Mouse (Mus musculus): Measurements from ENCODE around the gene Gm49354.
"Not testable (repeated sequence)": the region's sequence is repeated elsewhere in the genome, so short reads cannot be mapped to it uniquely, and the experiment has no call there.

Gm49354 gene

DNA sequence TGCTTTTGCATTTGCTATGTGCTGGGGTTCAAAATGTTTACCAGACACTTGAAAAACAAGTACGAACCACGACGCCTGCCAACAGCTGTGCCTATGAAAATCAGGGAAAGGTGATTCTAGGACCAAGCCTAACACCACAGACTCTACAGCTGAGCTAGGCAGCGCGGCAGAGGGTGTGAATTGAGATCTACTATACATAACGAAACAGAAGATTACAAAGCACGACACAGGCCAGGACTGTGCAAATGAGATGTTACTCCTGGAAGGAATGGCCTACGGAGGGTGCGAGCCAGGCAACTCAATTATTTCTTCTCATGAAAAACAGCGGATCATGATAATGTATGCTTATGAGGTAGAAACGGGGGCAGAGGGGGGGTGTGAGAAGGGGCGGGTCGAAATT is 13.5 kb downstream of the Gm49354 start:
- peak; percentile 16 for DNase-seq (ENCODE audit: low read depth, low spot score)

DNA sequence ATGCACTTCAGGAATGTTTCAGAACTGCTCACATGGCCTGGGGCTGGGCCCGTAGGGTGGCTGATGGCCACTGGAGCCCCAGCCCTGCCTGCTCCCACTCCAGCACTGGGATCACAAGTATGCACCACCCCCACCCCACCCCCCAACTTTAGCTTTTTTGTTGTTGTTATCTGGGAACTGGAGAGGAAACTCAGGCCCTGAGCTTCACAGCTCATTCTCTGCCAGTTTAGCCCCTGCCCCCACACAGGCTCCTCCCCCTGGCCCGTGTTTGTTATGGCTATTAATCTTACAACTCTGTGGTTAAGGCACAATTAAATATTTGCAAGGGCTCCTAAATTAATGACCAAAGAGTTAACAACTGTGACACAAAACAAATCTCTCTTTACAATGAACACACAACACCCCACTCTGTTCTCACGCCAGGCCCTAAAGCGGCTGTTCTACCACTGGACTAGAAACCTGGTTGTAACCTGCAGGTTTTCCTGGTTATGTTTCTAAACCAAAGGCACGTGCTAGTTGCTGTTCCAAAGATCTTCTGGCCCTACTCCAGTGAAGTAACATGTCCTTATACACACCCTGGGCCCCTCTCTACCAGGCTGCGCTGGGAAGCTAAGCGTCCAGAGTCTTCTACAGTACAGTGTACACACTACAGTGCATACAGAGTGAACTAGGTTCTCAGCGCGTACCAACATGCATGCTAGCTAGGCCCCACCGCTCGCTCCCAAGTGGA is 15.1 kb downstream of the Gm49354 start:
- DNase-seq (ENCODE audit: low read depth, low spot score), result no peak

DNA sequence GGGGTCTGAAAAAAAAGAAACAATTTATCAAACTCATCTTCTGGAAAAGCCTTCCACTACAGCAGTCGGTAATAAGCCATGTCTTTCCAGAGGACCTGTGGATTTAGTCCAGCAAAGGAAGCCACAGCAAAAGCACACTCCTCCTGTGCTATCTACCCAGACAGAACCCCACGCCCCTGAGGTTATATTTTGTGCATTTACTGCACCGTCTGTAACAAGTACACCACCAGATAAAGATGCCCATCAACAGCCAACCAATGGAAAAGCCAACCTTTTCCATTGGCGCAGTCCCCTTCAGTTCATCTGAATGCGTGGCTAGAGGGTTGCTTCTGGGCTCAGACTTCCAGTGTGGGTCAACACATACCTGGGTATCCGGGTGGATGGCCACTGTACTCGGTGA is 19.3 kb downstream of the Gm49354 start:
- no peak for DNase-seq (ENCODE audit: low read depth, low spot score)

DNA sequence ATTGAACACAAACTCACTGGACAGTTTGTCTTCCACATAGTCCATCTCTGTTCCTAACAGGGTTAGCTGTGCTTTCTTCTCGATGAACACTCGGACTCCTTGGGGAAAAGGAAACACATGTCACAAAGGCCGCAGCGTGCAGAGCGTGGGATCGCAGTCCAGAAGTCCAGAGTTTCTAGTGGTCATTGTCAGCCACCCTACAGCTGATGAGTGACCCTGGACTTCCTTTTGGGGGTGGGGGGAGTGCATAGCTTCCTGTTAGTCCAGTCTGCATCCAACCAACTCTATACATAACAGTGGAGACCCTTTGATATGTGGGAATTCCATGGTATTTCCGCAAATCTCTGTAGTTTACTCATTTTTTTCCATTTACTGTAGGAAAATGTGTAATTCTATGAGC is 25.1 kb downstream of the Gm49354 start:
- no peak for DNase-seq (ENCODE audit: low read depth, low spot score)

DNA sequence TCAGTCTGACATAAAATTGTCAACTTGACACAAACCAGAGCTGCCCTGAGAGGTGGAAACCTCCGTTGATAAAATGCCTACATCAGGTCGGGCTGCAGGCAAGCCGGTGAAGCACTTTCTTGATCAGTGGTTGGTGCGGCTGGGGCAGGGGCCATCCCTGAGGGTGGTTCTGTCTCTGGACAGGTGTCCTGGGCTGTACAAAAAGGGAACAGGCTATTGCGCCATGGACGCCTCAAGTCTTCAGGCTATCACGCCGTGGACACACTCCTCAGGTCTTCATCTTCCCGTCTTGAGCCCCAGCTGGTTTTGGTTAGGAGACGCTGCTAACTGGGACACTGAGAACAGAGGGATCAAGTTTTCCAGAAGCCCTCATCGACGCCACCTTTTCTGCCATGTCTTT is 31.7 kb downstream of the Gm49354 start:
- no peak for DNase-seq (ENCODE audit: low read depth, low spot score)

DNA sequence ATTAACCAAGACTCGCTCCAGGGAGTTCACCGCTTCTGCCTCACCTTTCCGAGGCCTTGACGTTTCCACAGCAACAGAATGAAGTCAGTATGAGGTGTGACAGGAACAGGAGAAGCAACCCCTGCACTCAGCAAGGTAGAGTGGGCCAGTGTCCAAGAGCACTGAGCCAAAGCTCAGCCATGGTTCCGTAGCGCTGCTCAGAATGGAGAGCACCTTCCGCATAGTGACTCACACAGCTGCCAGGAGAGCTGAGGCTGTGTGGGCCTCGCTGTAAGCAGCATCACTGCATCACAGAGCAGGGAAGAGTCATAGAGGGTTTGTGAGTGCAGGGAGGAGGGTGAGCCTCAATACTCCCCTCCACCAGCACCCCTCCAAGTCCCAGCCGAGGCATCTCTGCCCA is 35.3 kb downstream of the Gm49354 start, which contains the start of gene 1700014D04Rik:
1700014D04Rik (minus strand) TSS at position 42 of the 400 bp plus-strand sequence.
- peak; percentile 86 for DNase-seq (ENCODE audit: low read depth, low spot score)

DNA sequence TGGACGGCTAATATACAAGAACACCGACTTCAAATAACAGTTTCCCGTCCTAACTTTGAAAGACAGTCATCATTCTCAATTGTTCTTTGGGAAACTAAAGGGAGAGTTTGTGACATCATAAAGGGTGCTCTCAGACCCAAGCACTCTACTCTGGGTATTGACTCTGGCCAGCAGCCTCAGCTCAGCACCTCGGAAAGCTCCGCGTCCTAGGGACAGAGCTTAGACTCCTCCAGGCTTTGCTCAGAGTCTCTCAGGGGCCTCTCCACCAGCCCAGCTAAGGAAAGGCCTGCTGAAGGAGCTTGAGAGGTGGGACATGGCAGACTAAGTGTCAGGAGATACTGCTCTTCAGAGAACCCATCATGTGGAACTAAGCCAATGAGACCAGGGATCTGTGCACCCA is 35.9 kb downstream of the Gm49354 start:
- DNase-seq (ENCODE audit: low read depth, low spot score), result no peak

DNA sequence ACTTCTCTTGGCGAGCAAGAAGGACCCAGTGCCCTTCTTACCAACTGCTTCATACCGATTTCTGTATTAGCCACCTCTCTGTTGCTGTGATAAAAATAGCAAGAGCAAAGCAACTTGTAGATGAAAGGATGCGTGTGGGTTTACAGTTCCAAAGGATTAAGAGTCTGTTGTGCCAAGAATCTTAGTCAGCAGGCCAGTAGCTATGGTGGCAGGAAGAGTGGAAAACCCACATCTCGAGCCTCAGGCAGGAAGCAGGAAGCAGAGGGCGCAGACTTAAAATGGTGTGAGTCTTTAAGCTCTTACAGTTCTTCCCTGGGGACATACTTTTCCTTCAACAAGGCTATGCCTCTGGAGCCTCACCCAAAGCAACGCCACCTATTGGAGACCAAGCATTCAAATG is 36.6 kb downstream of the Gm49354 start:
- peak; percentile 65 for DNase-seq (ENCODE audit: low read depth, low spot score)

DNA sequence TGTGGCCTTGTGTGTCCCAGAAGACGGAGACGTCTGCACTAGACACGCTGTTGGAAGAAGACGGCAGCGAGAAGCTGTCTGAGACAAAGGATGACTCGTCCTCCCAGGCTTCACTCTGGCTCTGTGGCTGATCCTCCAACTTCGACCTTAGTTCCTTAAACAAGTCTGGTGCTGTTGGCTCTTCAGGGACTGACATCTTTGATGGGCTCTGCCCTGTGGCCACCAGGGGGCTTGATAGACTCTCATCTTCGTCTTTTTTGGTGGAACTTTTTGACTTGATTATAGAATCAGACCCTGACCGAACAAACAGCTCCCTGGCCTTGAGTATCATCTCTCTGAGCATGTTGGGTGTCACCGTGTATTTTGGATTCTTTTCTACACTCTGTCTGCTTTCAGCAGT is 40.3 kb downstream of the Gm49354 start:
- DNase-seq (ENCODE audit: low read depth, low spot score), result no peak

DNA sequence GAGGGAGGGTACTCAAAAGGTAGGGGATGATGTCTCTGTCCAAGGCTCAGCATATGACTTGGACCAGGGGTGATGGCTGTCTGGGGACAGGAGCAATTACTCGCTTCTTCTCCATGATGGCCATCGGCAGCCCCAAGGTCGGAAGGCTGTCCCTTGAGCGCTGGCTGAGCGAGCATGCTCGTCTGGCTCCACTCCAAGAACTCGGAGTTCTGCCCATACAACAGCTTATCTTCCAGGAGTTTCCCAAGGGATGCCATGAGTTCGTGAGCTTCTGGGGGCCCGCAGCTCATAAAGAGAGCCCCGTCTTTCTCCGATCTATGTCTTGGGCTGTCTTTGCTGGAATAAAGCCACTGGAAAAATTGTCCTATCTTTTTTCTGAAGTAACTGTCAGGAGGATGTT is 40.9 kb downstream of the Gm49354 start:
- DNase-seq (ENCODE audit: low read depth, low spot score), result no peak

DNA sequence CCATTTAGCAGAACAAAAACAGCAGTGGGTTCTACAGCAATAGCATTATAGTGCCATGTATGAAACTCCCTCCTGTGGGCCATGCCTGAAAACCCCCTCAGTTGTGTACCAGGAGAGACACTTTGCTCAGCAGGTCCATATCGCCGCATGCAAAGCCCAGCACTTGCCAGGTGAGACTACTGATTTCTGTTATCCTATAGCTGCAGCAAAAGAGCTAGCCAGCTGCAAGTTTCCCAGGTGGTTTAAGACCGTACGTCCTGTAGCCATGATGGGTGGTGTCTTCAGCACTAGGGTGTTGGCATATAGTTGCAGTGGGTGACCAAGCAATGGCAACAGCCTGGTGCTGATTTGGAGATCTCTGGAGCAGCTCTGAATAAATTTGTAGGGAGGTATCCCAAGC is 42.6 kb downstream of the Gm49354 start:
- no peak for DNase-seq (ENCODE audit: low read depth, low spot score)

DNA sequence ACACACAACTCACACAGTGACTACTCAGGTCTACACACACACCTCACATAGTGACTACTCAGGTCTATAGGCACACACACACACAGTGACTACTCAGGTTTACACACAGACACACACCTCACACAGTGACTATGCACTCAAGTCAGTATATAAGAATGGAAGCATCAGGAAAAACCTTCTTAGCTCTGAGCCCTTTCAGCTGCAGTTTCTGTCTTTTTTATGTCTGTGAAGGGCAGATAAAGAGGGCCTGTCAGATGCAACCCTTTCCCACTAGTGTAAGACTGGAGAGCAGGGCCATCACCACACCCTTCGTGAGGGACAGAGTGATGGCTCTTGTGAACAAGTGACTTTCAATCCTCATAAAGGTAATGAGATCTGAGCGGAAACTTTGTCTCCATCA is 43.6 kb downstream of the Gm49354 start:
- DNase-seq (ENCODE audit: low read depth, low spot score), result no peak

DNA sequence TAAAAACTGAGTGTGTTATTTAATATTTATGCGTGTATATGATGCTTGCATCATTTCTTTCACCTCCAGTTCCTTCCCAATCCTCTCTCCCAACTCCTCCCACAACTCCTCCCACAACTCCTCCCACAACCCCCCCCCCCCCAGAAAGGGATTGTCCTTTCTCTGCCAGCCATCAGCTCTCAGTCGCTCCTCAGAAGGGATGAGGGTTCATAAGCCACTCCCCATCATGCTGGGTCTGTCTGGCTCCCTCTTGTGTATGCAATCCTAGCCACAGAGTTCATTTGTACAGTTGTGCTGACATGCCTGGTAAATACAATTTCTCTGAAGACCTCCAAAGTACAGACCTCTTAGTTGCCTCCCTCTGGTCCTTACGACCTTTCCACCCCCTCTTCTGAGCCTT is 46.9 kb downstream of the Gm49354 start:
- DNase-seq (ENCODE audit: low read depth, low spot score), result peak; percentile 53

DNA sequence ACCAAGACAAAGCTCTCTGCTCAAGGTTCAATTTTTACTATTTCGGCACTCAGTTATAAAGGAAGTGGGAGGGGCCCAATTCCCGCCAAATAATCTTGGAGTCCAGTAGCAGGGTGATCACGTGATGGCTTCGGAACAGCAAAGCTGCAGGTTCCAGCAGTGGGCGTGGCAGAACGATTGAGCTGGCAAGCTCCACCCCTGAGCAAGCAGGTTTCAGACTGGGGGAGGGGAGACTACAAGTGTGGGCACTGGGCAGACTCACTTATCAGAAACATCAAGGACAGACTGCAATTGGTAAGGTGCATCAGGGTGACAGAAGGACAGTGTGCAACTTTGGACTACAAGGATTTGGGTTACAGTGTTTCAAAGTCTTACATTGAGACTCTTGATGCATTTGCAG is 47.7 kb downstream of the Gm49354 start:
- not testable (repeated sequence) for DNase-seq (ENCODE audit: low read depth, low spot score)

DNA sequence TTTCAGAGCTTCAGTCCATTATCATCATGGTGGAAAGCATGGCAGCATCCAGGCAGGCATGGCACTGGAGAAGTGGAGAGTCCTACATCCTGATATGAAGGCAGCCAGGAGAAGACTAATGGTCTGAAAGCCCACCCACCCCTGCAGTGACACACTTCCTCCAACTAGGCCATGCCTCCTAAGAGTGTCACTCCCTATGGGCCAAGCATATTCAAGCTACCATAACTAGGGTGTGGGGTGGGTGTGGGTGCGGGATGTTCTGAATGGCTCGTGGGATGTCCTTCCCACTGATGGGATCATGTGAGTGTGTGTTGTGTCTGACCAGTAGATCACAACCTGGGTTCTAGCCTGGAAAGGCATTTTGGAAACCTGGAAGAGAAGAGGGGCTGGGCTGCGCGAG is 48.1 kb downstream of the Gm49354 start:
- no peak for DNase-seq (ENCODE audit: low read depth, low spot score)

DNA sequence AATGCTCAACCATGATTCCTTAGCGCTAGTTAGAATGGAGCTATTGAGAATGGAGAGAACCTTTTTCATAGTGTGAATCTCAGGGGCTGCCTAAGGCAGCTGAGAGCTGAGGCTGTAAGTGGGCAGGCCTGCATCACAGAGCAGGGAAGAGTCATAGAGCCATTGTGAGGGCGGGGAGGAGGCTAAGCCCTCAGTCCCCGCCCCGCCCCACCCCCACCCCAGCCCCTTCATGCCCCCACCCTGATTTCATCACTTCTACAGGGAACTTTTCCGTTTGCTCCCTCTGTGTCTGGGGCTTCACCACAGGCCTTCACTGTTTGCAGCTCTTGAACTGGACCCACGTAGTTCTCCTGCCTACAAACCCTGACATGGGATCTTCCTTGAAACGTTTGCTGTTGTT is 50.4 kb downstream of the Gm49354 start, which contains the start of gene Spata31d1d:
Spata31d1d (minus strand) TSS at position 101 of the 400 bp plus-strand sequence.
- no peak for DNase-seq (ENCODE audit: low read depth, low spot score)

DNA sequence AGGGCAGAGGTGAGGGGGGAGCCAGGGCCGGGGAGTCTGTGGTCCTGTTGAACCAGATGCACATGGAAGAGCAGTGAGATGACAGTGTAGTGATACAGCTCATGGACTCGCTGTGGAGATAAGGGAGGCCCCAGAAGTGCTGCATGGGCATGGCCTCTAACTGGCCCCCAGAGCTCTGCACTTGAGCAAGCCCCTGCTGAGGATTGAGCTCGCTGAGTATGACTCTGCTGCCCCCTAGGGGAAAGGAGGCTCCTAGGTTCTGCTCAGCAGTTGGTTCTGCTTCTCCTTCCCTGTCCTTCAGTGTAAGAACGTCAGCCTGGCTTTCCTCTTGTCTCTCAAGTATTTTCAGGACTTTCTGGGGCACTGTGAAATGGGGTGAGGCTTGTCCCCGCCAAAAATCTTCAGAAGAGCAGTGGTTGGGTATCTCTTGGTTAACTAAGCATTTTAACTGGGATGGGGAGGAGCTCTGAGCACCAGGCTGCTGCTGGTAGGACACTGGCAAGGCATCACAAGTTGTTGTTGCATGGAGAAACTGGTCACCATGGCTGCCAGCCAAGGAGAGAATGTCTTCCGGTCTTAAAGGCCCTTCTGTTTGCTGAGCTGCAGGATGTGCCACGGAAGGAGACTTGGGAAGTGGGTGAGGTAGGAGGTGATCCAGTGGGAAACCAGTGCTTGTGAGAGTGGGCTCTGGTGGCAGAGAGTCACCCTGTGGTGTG is 53.5 kb downstream of the Gm49354 start:
- peak; percentile 92 for DNase-seq (ENCODE audit: low read depth, low spot score)

DNA sequence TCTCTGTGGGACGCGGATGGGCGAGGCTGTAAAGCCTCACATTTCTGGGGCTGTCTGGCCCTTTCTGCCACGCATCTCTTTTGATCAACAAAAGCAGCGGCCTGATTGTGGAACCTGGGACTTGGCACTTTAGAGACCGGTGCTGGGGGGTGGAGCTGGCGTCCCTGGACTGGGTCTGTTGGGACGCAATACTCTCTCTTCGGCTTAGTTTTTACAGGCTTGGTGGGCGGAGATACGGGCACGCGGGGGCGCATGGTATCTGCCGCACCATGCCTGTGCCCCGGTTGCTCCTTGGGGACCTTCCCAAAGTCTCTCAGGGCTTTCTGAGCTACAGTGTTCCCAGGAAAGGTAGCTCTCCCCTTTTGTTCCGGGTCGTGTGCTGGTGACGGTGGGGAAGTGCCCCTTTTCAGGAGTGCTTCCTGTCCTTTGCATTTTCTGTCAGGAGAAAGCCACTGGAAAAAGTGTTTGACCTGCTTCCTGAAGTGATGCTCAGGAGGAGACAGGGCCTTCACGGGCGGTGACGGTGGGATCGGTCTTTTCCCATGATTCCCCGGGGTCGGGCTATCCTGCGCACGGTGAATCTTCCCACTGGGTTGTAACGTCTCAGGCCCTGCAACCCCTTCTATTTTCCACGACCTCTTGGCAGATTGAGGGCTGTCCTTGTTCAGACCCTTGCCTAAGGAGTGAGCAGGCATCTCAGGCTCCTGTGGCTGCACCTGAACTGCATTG is 55.7 kb downstream of the Gm49354 start:
- DNase-seq (ENCODE audit: low read depth, low spot score), result no peak

DNA sequence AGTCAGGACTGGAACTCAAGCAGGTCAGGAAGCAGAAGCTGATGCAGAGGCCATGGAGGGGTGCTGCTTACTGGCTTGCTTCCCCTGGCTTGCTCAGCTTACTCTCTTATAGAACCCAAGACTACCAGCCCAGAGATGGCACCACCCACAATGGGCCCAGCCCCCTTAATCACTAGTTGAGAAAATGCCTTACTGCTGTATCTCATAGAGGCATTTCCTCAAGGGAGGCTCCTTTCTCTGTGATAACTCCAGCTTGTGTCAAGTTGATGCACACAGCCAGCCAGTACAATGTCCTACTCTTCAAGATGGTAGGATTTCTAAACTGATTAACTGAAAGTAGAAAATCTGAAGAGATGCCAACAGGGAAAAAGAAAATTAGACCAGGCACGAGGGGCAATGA is 60.0 kb downstream of the Gm49354 start:
- DNase-seq (ENCODE audit: low read depth, low spot score), result not testable (repeated sequence)

DNA sequence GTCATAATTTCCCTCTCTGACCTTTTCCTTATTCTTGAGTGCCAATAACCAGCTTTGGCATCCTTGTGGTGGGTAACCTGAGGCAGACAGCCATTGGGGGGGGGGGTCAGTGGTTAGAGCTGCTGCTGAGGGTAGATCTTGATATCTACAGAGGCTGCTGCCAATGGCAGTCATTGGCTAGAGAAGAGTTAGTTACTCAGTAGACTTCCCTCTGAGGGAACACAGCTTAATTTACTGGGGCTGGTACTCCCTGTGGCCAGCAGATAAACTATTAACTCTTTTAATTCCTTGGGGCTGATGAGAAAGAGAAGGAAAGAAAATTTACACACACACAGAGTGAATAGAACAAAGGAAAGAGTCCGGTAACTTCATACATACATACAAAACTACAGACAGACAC is 62.6 kb downstream of the Gm49354 start:
- DNase-seq (ENCODE audit: low read depth, low spot score), result no peak

DNA sequence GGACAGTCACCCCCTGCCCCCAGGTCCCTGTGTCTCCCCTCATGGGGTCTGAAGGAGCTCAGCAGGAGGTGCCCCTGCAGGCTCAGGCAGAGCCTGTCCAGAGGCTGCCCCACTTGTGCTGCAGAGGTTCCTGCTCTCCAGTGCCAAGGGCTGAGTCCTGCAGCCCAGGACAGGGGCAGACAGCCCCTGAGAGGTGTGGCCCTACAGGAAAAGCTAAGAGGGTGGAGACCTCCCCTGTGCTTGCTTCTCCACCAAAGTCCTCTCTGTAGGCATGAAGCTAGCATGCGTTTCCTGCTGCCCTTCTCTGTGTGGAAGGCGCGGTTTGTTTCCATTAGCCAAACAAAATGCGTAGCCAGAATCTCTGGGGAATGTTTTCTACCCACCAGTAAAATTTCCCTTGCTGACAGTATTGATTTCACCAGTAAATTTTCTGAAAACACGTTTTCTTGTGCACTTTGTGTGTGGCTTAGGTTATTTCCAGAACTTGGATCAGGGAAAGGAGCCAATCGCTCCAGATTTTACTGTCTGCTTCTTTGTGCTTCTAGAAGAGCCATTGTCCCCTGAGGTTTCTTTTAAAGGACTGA is 63.1 kb downstream of the Gm49354 start:
- DNase-seq (ENCODE audit: low read depth, low spot score), result not testable (repeated sequence)

DNA sequence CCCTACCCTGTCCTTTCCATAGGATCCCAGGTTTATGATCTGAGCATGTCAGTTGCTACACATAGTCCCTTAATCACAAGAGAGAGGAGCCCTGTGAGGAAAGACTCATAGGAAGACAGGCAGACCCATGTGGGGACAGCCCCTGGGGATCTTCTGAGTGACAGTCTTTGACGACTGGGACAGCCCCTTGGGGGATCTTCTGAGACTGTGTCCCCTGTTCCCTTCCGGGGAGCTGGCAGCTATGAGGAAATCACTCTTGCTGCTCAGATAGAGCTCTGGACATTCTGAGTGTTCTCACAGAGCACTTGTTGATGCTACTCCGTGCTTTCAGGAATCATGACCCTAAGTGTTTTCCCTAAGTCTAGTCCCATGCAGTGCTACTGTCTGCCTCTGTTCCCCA is 68.3 kb downstream of the Gm49354 start:
- DNase-seq (ENCODE audit: low read depth, low spot score), result no peak

Measured in brain, adult 2 months (tissue).